Mouse (Mus musculus): ENCODE measurements around the gene Olfr1013. TPM values are rescaled to one million over a fixed set of nuclear protein-coding genes. Genes with fewer than 3 reads are reported as not detected.

Olfr1013 gene
- not detected in 2 replicates for polyA plus RNA-seq (2016; fragmentation: Nextera tagmentation; extraction: Ambion mirVana)

DNA sequence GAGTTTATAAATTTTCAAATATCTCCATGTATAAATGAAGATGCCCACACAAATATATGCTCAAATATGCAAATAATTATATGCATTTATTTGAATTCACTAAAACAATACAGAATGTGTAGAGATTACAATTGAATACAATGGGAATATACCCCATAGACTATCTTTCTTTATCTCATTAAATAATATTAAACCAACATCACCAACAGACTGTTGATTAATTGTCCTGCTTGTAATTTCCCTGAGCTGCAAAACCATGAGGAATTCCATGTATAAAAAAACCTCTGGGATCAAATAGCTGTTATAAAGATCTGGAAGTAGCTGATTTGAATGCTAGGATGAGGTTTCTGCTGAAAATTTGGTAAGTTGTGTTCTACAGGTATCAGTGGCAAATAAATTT lies at the start of gene Olfr1013:
Gene Olfr1013, plus strand, starts transcription at position 301 of the 400 bp plus-strand sequence.
- H3K4me3 ChIP-seq = no peak within 1 kb of the TSS
- no peak within 1 kb of the TSS for H3K27ac ChIP-seq
- no peak for ATAC-seq (ENCODE audit: insufficient number of reproducible peaks, insufficient read depth, low FRiP score, low TSS enrichment)
- H3K9ac ChIP-seq = no peak within 1 kb of the TSS
- no peaks in the 10 kb centered on the region for H3K4me1 ChIP-seq
- H3K27me3 ChIP-seq = no peaks in the 10 kb centered on the region
- no peaks in the 10 kb centered on the region for H3K36me3 ChIP-seq
- no peaks in the 10 kb centered on the region for H3K9me3 ChIP-seq
- H3K4me2 ChIP-seq (replicated peaks) = no peak within 1 kb of the TSS

DNA sequence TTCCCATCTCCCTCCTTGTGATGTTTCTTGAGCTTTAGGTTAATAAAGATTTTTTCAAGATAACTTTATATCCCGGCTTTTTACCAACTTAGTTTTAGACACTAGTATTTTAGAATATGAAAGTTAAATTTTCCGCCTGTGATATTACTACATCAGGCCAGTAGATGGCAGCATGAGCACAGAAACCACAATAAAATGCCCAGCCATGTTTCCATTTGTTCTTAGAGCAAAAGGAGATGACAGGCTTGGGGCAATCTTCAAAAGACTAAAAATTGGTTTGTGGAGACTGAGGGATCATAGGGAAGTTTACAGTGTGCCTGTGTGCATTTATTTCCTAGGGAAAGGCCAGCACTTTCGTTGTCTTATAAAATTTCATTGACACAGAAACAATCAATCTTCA lies 41.1 kb upstream of the Olfr1013 start:
- no peak for ATAC-seq (ENCODE audit: insufficient number of reproducible peaks, insufficient read depth, low FRiP score, low TSS enrichment)
- Histone ChIP-seq H3K4me2 (replicated peaks) (no peak overlapping the region), H3K4me1 (no peaks in the 10 kb centered on the region), H3K4me3 (no peak overlapping the region), H3K27ac (no peak overlapping the region), H3K9me3 (no peaks in the 10 kb centered on the region), H3K36me3 (no peaks in the 10 kb centered on the region), H3K9ac (no peak overlapping the region), H3K27me3 (no peaks in the 10 kb centered on the region)
- WGBS = 14% methylated on average over 3 of the region's 3 CpGs

DNA sequence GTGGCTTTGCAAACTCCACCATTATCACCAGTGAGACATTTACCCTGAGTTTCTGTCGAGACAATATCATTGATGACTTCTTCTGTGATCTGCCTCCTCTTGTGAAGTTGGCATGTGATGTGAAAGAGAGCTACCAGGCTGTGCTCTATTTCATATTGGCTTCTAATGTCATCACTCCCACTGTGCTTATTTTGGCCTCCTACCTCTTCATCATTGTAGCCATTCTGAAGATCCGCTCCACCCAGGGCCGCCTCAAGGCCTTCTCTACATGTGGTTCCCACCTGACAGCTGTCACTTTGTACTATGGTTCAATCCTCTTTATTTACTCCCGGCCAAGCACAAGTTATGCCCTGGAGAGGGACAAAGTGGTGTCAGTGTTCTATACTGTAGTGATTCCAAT lies 13.1 kb upstream of the Olfr1013 start:
- Histone ChIP-seq H3K27me3 (no peaks in the 10 kb centered on the region), H3K27ac (no peak overlapping the region), H3K36me3 (no peaks in the 10 kb centered on the region), H3K9me3 (no peaks in the 10 kb centered on the region), H3K4me1 (no peaks in the 10 kb centered on the region), H3K4me2 (replicated peaks) (no peak overlapping the region), H3K4me3 (no peak overlapping the region), H3K9ac (no peak overlapping the region)
- no peak for ATAC-seq (ENCODE audit: insufficient number of reproducible peaks, insufficient read depth, low FRiP score, low TSS enrichment)
- 83% methylated on average over 4 of the region's 4 CpGs for WGBS

DNA sequence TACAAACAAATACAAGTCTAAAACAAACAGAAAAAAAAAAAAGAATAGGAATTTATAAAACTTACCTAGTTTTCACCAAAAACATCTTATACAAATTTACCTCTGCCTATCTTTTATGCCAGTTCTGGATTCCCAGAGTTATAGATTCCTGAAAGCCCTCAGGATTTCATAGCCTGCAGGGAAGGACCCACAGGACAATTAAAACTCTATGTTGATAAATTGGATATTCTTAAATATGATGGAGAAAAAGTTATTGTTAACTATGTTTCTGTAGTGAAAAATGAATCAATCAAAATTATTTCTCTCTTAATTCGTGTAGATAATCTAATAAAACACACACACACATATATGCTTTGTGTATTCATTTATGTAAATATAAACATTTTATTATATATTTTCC lies 4.2 kb upstream of the Olfr1013 start, which contains the start of gene Olfr1012:
Gene Olfr1012, minus strand, starts transcription at position 101 of the 400 bp plus-strand sequence.
- 74% methylated on average over 1 of the region's 1 CpGs for WGBS
- Histone ChIP-seq H3K27me3 (no peaks in the 10 kb centered on the region), H3K9me3 (no peaks in the 10 kb centered on the region)

DNA sequence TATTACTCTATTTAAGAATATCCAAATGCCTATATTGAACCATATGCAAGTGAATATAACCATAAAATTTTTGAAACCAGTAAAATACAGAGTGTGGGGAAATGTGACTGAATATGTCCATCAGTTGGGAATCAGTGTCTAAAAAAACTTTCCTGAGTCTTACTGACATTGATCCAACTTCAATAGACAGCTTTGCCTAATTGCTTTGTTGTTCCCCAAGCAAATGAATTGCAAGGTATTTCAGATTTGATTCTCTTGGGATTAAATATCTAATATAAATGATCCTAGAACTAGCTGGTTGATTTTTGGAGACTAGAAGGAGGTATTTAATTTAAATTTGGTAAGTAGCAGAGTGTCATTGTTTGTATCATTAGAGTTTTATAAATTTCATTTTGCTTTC lies 5.5 kb downstream of the Olfr1013 start, which contains the start of gene Olfr1014:
Gene Olfr1014, plus strand, starts transcription at position 301 of the 400 bp plus-strand sequence.
- Histone ChIP-seq H3K4me1 (no peaks in the 10 kb centered on the region), H3K27ac (no peak within 1 kb of the TSS), H3K4me2 (replicated peaks) (no peak within 1 kb of the TSS), H3K27me3 (no peaks in the 10 kb centered on the region), H3K9ac (no peak within 1 kb of the TSS), H3K9me3 (no peaks in the 10 kb centered on the region), H3K36me3 (no peaks in the 10 kb centered on the region), H3K4me3 (no peak within 1 kb of the TSS)
- no peak for ATAC-seq (ENCODE audit: insufficient number of reproducible peaks, insufficient read depth, low FRiP score, low TSS enrichment)

More for the DNA sequence above, 4.2 kb upstream of the Olfr1013 start, which contains the start of gene Olfr1012:
- no peak within 1 kb of the TSS for H3K4me2 ChIP-seq (replicated peaks)
- no peaks in the 10 kb centered on the region for H3K4me1 ChIP-seq
- no peak within 1 kb of the TSS for H3K9ac ChIP-seq
- no peak within 1 kb of the TSS for H3K27ac ChIP-seq
- no peaks in the 10 kb centered on the region for H3K36me3 ChIP-seq
- ATAC-seq (ENCODE audit: insufficient number of reproducible peaks, insufficient read depth, low FRiP score, low TSS enrichment) = no peak
- H3K4me3 ChIP-seq = no peak within 1 kb of the TSS

DNA sequence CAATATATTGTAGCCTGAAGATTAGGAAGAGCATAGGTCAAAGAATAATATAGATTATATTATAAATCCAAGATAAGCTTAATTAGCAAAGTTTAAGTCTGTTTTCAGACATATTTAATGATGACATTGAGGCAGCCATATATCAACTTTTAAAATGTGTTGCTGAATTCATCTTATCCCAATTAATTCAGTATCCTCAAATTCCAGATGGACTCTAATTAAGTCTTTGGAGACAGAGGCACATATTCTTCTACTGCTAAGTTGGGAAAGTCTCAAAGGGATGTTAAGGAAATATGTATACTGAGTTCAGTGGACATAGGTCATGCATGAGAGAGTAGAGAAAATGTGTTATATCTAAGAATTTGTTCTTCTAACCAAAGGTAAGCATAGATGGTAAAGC lies 14.8 kb downstream of the Olfr1013 start, which contains the start of gene Olfr1015:
Gene Olfr1015, plus strand, starts transcription at position 301 of the 400 bp plus-strand sequence.
- no peaks in the 10 kb centered on the region for H3K9me3 ChIP-seq
- H3K27me3 ChIP-seq = no peaks in the 10 kb centered on the region
- H3K4me2 ChIP-seq (replicated peaks) = no peak within 1 kb of the TSS
- no peaks in the 10 kb centered on the region for H3K36me3 ChIP-seq
- no peak within 1 kb of the TSS for H3K27ac ChIP-seq
- no peaks in the 10 kb centered on the region for H3K4me1 ChIP-seq
- H3K9ac ChIP-seq = no peak within 1 kb of the TSS
- no peak within 1 kb of the TSS for H3K4me3 ChIP-seq
- ATAC-seq (ENCODE audit: insufficient number of reproducible peaks, insufficient read depth, low FRiP score, low TSS enrichment) = no peak

DNA sequence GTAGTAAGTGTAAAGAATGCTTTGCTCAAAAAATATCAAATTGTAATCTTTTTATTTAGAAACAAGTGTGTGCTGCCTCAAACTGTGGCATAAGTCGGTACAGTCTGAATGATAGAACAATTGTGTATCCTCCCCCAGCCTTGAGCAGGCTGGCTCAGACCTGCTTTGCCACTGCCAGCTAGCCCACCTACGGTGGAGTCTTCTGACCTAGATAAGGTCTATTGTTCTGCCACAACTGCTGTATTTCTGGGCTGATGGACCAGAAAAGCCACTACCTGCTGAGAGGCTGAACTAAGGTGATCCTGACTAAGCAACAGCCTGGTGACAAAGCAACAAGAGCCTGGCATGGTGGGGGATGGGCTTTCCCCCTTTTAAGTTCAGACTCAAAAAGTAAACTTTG lies 25.4 kb downstream of the Olfr1013 start:
- WGBS = 37% methylated on average over 2 of the region's 2 CpGs

DNA sequence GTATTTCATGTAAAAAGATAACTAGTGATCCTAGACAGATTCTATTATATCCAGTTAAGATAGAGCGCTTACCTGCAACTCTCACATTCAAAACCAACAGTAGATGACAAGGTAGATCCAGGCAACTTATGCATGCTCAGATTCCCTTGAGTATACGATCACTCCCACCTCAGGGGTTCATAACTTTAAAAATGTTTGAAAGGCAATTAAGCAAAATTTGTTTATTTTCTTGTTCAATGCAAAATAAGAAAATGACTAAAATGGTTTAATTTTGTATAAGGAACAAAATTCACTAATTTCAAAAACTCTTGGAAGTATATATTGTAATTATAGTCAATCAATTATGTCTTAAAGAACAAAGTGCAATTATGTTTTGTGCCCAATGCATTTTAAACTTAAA lies 35.5 kb downstream of the Olfr1013 start, which contains the start of gene Olfr1016:
Gene Olfr1016, minus strand, starts transcription at position 101 of the 400 bp plus-strand sequence.
- Histone ChIP-seq H3K9me3 (no peaks in the 10 kb centered on the region), H3K4me1 (no peaks in the 10 kb centered on the region), H3K36me3 (no peaks in the 10 kb centered on the region), H3K4me3 (no peak within 1 kb of the TSS), H3K9ac (no peak within 1 kb of the TSS), H3K27me3 (no peaks in the 10 kb centered on the region), H3K27ac (no peak within 1 kb of the TSS), H3K4me2 (replicated peaks) (no peak within 1 kb of the TSS)
- WGBS = 94% methylated on average over 2 of the region's 2 CpGs
- no peak for ATAC-seq (ENCODE audit: insufficient number of reproducible peaks, insufficient read depth, low FRiP score, low TSS enrichment)

More for the DNA sequence above, 25.4 kb downstream of the Olfr1013 start:
- Histone ChIP-seq H3K9me3 (no peaks in the 10 kb centered on the region), H3K4me2 (replicated peaks) (no peak overlapping the region), H3K9ac (no peak overlapping the region), H3K4me1 (no peaks in the 10 kb centered on the region), H3K27ac (no peak overlapping the region), H3K27me3 (no peaks in the 10 kb centered on the region), H3K36me3 (no peaks in the 10 kb centered on the region), H3K4me3 (no peak overlapping the region)
- no peak for ATAC-seq (ENCODE audit: insufficient number of reproducible peaks, insufficient read depth, low FRiP score, low TSS enrichment)

DNA sequence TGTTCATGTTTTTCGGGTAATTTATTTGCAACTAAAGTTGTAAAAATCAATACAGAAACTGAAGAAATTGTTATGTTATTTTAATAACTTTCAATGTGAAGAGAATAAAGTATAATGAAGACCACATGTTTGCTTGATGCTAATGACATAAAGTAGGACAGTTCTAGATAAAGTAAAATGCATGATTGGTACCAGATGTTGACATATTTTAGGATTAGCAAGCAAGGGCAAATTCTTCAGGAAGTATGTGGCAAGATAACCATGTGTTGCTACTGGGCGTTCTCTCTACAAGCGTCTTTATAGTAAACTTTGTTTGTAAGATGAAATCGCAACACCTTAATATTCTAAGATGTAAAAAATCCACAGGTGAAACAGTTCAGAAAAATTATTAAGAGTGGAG lies 37.6 kb downstream of the Olfr1013 start:
- Histone ChIP-seq H3K4me1 (no peaks in the 10 kb centered on the region), H3K4me2 (replicated peaks) (no peak overlapping the region), H3K27me3 (no peaks in the 10 kb centered on the region), H3K9ac (no peak overlapping the region), H3K36me3 (no peaks in the 10 kb centered on the region), H3K4me3 (no peak overlapping the region), H3K9me3 (no peaks in the 10 kb centered on the region), H3K27ac (no peak overlapping the region)
- no peak for ATAC-seq (ENCODE audit: insufficient number of reproducible peaks, insufficient read depth, low FRiP score, low TSS enrichment)
- WGBS = 43% methylated on average over 4 of the region's 4 CpGs

DNA sequence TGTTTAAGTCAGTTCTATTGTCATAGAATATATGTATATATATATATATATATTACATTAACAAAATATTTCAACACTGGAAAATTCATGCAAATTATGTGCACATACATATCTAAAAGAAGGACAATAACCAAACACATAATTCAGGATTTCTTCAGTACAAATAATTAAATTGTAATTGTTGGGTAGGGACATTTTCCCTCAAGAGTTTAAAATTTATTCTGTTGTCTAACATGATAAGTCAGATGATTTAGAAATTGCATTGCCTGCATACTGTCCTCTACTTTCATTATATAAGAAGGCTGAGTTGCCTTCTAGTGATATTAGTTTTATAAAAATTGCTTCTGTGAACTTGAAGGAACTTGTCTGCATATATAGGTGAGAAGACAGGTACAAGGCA lies 51.3 kb downstream of the Olfr1013 start, which contains the start of gene Olfr1018:
Gene Olfr1018, plus strand, starts transcription at position 301 of the 400 bp plus-strand sequence.
- Histone ChIP-seq H3K9me3 (no peaks in the 10 kb centered on the region), H3K9ac (no peak within 1 kb of the TSS), H3K27me3 (no peaks in the 10 kb centered on the region), H3K4me3 (no peak within 1 kb of the TSS), H3K27ac (no peak within 1 kb of the TSS), H3K36me3 (no peaks in the 10 kb centered on the region), H3K4me1 (no peaks in the 10 kb centered on the region), H3K4me2 (replicated peaks) (no peak within 1 kb of the TSS)
- ATAC-seq (ENCODE audit: insufficient number of reproducible peaks, insufficient read depth, low FRiP score, low TSS enrichment) = no peak
